Mouse (Mus musculus): Measurements from ENCODE around the gene Pin1. TPM values are rescaled to one million over a fixed set of nuclear protein-coding genes. Genes with fewer than 3 reads are reported as not detected.
A peak's percentile ranks its signal among the peaks of the same experiment; 100 is the strongest.
"Not testable (repeated sequence)": the region's sequence is repeated elsewhere in the genome, so short reads cannot be mapped to it uniquely, and the experiment has no call there.

The Pin1 gene
- polyA plus RNA-seq, 1 experiment from 2014 or later: 54.6 TPM

GRCm38 (mm10) chr9:20685081-20685861, 33.4 kb downstream of the Pin1 start:
- no peak overlapping the region for H3K9ac ChIP-seq (replicated peaks)
- 61% methylated on average over 16 of the region's 17 CpGs for WGBS

DNA sequence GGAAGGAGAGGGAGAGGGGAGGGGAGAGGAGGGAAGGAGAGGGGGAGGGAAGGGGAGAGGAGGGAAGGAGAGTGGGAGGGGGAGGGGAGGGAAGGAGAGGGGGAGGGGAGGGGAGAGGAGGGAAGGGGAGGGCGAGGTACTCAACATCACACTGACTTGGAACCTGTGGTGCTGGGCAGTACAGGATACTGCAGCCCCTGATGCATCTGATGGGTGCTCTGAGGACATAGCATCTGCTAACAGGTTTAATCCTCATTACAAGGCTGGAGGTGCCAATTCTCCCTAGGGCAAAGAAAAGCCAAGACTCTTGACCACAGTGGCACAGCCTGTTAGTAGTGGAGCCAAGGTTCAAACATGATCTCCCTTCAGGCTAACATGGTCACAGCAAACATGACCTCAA, 37.5 kb downstream of the Pin1 start:
- Histone ChIP-seq H3K4me3 (no peak overlapping the region), H3K27me3 (no peaks in the 10 kb centered on the region), H3K36me3 (no peaks in the 10 kb centered on the region), H3K4me1 (peaks cover 9% of the 10 kb centered on the region), H3K9ac (replicated peaks) (no peak overlapping the region), H3K27ac (replicated peaks) (peak overlapping the region; percentile 75), H3K9me3 (no peaks in the 10 kb centered on the region), H3K4me2 (replicated peaks) (no peak overlapping the region)
- WGBS: no CpG with 5 or more reads among the region's 1 CpGs
- peak; percentile 47; the same call in 1 of the 2 replicates for ATAC-seq (ENCODE audit: low FRiP score, low read depth)

More at GRCm38 (mm10) chr9:20685081-20685861, 33.4 kb downstream of the Pin1 start:
- Histone ChIP-seq H3K4me3 (no peak overlapping the region), H3K36me3 (no peaks in the 10 kb centered on the region), H3K4me1 (peaks cover 15% of the 10 kb centered on the region), H3K9me3 (no peaks in the 10 kb centered on the region), H3K4me2 (replicated peaks) (no peak overlapping the region), H3K27ac (replicated peaks) (no peak overlapping the region), H3K27me3 (no peaks in the 10 kb centered on the region)
- ATAC-seq (ENCODE audit: low FRiP score, low read depth): no peak

GRCm38 (mm10) chr9:20689913-20690312, 38.0 kb downstream of the Pin1 start:
- peaks cover 14% of the 10 kb centered on the region for H3K4me1 ChIP-seq
- 1% methylated on average over 4 of the region's 4 CpGs for WGBS
- no peak overlapping the region for H3K4me3 ChIP-seq
- H3K4me2 ChIP-seq (replicated peaks): no peak overlapping the region
- peak overlapping the region; percentile 75 for H3K27ac ChIP-seq (replicated peaks)
- no peaks in the 10 kb centered on the region for H3K36me3 ChIP-seq
- peak; percentile 63 for ATAC-seq (ENCODE audit: low FRiP score, low read depth)
- no peaks in the 10 kb centered on the region for H3K27me3 ChIP-seq
- no peak overlapping the region for H3K9ac ChIP-seq (replicated peaks)
- no peaks in the 10 kb centered on the region for H3K9me3 ChIP-seq

DNA sequence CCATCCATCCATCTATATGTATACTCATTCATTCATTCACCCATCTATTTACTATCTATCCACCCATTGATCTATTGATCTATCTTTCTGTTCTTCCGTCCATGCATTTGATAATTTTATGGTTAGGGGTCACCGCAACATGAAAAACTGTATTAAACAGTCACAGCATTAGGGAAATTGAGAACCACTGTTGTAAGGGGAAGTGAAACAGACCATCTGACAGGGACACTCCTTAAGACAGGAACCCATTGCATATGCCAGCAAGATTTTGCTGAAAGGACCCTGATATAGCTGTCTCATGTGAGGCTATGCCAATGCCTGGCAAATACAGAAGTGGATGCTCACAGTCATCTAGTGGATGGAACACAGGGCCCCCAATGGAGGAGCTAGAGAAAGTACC, 38.6 kb downstream of the Pin1 start:
- not testable (repeated sequence) for H3K9ac ChIP-seq (replicated peaks); H3K36me3 ChIP-seq; ATAC-seq (ENCODE audit: low FRiP score, low read depth); H3K4me2 ChIP-seq (replicated peaks); H3K27me3 ChIP-seq; H3K4me3 ChIP-seq; H3K9me3 ChIP-seq
- Histone ChIP-seq H3K4me1 (peaks cover 20% of the 10 kb centered on the region), H3K27ac (replicated peaks) (peak overlapping the region; percentile 75)
- WGBS: 88% methylated on average over 2 of the region's 2 CpGs

- peaks cover 41% of the 10 kb centered on the region for H3K4me1 ChIP-seq
- no peak overlapping the region for H3K27ac ChIP-seq (replicated peaks)
- 81% methylated on average over 3 of the region's 3 CpGs for WGBS
- H3K27me3 ChIP-seq: no peaks in the 10 kb centered on the region
- no peak overlapping the region for H3K9ac ChIP-seq (replicated peaks)
- ATAC-seq (ENCODE audit: low FRiP score, low read depth): no peak
- no peak overlapping the region for H3K4me3 ChIP-seq
- H3K4me2 ChIP-seq (replicated peaks): no peak overlapping the region
- H3K9me3 ChIP-seq: no peaks in the 10 kb centered on the region
- H3K36me3 ChIP-seq: no peaks in the 10 kb centered on the region
Observed at GRCm38 (mm10) chr9:20692863-20693262, 41.0 kb downstream of the Pin1 start.

DNA sequence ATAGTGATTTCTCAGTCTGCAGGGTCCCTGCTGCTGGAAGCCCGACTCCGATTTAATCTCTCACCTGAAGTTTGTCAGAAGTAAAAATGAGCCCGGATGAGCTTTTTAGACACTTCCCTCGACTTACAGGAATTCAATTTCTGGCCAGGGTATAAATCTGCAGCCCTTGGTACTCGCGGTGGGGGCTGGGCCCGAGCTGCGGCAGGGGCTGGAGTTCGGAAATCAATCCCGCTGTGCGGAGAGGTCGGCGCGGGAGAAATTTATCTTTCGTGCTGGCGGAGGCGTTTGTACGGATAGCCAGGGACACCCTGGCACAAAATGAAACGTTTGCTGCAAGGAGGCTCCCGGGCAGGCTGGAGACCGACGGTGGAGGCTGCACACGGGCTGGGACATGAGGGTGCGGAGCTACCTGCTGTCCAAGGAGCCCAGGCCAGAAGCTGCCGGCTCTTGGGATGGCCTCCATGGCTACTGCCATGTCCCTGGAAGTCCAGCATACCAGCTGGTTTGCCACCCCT, 42.9 kb downstream of the Pin1 start:
- H3K36me3 ChIP-seq: no peaks in the 10 kb centered on the region
- ATAC-seq (ENCODE audit: low FRiP score, low read depth): no peak
- no peaks in the 10 kb centered on the region for H3K27me3 ChIP-seq
- H3K27ac ChIP-seq (replicated peaks): peak overlapping the region; percentile 35
- H3K4me1 ChIP-seq: peaks cover 41% of the 10 kb centered on the region
- 3% methylated on average over 25 of the region's 25 CpGs for WGBS
- H3K9ac ChIP-seq (replicated peaks): no peak overlapping the region; the same call in 1 of the 2 replicates
- H3K4me3 ChIP-seq: peak overlapping the region; percentile 30
- H3K9me3 ChIP-seq: no peaks in the 10 kb centered on the region
- H3K4me2 ChIP-seq (replicated peaks): peak overlapping the region; percentile 50

GRCm38 (mm10) chr9:20696107-20696712, 44.3 kb downstream of the Pin1 start:
- H3K4me1 ChIP-seq: peaks cover 36% of the 10 kb centered on the region
- peak overlapping the region; percentile 80; the same call in 1 of the 2 replicates for H3K27ac ChIP-seq (replicated peaks)
- H3K9ac ChIP-seq (replicated peaks): no peak overlapping the region
- no peak overlapping the region for H3K4me2 ChIP-seq (replicated peaks)
- ATAC-seq (ENCODE audit: low FRiP score, low read depth): no peak
- H3K36me3 ChIP-seq: no peaks in the 10 kb centered on the region
- WGBS: 64% methylated on average over 5 of the region's 5 CpGs
- H3K4me3 ChIP-seq: no peak overlapping the region
- H3K27me3 ChIP-seq: no peaks in the 10 kb centered on the region
- no peaks in the 10 kb centered on the region for H3K9me3 ChIP-seq

GRCm38 (mm10) chr9:20697466-20697865, 45.6 kb downstream of the Pin1 start:
- H3K9me3 ChIP-seq: no peaks in the 10 kb centered on the region
- H3K4me2 ChIP-seq (replicated peaks): 0 out of 2 replicates have a peak overlapping the region, but pooled peaks have one; percentile 1
- ATAC-seq (ENCODE audit: low FRiP score, low read depth): peak; percentile 76
- H3K4me1 ChIP-seq: peaks cover 36% of the 10 kb centered on the region
- no peaks in the 10 kb centered on the region for H3K36me3 ChIP-seq
- H3K4me3 ChIP-seq: no peak overlapping the region
- peak overlapping the region; percentile 80 for H3K27ac ChIP-seq (replicated peaks)
- no peak overlapping the region for H3K9ac ChIP-seq (replicated peaks)
- 10% methylated on average over 8 of the region's 8 CpGs for WGBS
- no peaks in the 10 kb centered on the region for H3K27me3 ChIP-seq

DNA sequence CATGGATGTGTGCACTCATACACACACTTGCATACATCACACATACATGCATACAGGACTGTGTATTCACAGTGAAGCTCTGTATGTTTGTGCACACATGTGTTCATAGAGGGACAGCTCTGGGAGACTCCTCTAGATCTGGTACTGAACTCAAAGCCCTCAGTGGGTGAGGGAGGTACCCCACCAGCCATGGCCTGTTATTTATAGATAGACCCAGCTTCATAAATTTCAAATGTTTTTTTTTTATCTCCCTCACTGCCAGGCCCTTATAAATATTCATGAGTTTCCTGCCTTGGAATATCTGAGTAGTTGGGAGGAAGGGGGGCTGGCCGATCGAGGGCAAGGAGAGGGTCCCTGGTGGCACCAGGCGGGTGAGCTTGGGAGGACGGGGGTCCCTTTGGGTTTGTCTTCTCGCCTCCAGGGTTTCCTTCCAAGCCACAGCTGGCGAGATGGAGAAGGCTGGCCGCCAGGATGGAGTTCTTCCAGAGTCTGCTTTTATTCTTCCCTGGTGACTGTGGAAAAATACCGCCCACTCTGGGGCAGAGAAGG, 52.0 kb downstream of the Pin1 start:
- peaks cover 13% of the 10 kb centered on the region for H3K4me1 ChIP-seq
- H3K9me3 ChIP-seq: no peaks in the 10 kb centered on the region
- H3K27ac ChIP-seq (replicated peaks): peak overlapping the region; percentile 76
- peak overlapping the region; percentile 24 for H3K4me2 ChIP-seq (replicated peaks)
- WGBS: 43% methylated on average over 8 of the region's 8 CpGs
- H3K9ac ChIP-seq (replicated peaks): no peak overlapping the region
- no peaks in the 10 kb centered on the region for H3K36me3 ChIP-seq
- no peak overlapping the region for H3K4me3 ChIP-seq
- ATAC-seq (ENCODE audit: low FRiP score, low read depth): peak; percentile 81
- H3K27me3 ChIP-seq: no peaks in the 10 kb centered on the region

- no peaks in the 10 kb centered on the region for H3K36me3 ChIP-seq
- H3K9ac ChIP-seq (replicated peaks): no peak overlapping the region
- H3K4me3 ChIP-seq: no peak overlapping the region
- peaks cover 13% of the 10 kb centered on the region for H3K4me1 ChIP-seq
- no peak overlapping the region for H3K27ac ChIP-seq (replicated peaks)
- no peak for ATAC-seq (ENCODE audit: low FRiP score, low read depth)
- H3K9me3 ChIP-seq: no peaks in the 10 kb centered on the region
- H3K4me2 ChIP-seq (replicated peaks): no peak overlapping the region
- no peaks in the 10 kb centered on the region for H3K27me3 ChIP-seq
Observed at GRCm38 (mm10) chr9:20705420-20705819, 53.5 kb downstream of the Pin1 start.

DNA sequence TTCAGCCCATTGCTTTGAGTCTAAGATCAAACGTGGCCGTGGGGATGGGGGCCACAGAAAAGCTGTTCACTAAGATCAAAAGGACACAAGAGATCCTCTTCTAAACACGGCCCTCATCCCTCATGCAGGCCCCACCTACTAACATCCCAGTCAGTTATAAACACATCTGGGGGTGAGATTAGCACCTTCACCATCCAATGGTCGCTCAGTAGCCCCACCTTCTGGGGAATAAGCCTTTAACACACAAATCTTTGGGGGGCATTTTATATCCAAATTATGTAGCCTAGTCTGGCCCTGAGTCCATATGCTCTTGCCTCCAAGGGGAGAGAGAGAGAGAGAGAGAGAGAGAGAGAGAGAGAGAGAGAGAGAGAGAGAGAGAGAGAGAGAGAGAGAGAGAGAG, 54.1 kb downstream of the Pin1 start:
- H3K27me3 ChIP-seq: no peaks in the 10 kb centered on the region
- peaks cover 13% of the 10 kb centered on the region for H3K4me1 ChIP-seq
- H3K36me3 ChIP-seq: no peaks in the 10 kb centered on the region
- no peak overlapping the region for H3K9ac ChIP-seq (replicated peaks)
- no peaks in the 10 kb centered on the region for H3K9me3 ChIP-seq
- H3K4me3 ChIP-seq: no peak overlapping the region
- no peak overlapping the region for H3K27ac ChIP-seq (replicated peaks)
- ATAC-seq (ENCODE audit: low FRiP score, low read depth): no peak
- WGBS: 39% methylated on average over 4 of the region's 4 CpGs
- H3K4me2 ChIP-seq (replicated peaks): no peak overlapping the region

DNA sequence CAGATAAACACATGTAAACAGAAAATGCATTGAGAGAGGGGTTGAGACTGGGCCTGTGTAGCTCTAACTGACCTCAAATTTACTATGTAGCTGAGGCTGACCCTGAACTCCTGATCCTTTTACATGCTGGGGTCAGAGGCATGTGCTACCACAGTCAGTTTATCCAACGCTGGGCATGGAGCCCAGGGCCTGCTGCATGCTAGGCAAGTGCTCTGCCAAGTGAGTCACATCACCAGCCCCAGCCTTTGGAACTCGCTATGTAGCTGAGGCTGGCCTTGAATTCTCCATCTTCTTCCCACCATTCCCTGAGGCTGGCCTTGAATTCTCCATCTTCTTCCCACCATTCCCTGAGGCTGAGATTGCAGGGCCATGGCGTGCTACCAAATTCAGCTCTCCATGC, 58.6 kb downstream of the Pin1 start:
- Histone ChIP-seq H3K4me3 (no peak overlapping the region), H3K36me3 (peaks cover 4% of the 10 kb centered on the region; the same call in 1 of the 2 replicates), H3K27me3 (no peaks in the 10 kb centered on the region), H3K4me2 (replicated peaks) (no peak overlapping the region), H3K4me1 (peaks cover 6% of the 10 kb centered on the region), H3K9ac (replicated peaks) (no peak overlapping the region), H3K27ac (replicated peaks) (no peak overlapping the region), H3K9me3 (0 out of 2 replicates have a peak, but pooled peaks cover 4% of the 10 kb centered on the region)
- 85% methylated on average over 3 of the region's 3 CpGs for WGBS
- ATAC-seq (ENCODE audit: low FRiP score, low read depth): no peak

Measured in midbrain, embryonic 12.5 days (tissue).